Mouse (Mus musculus) v-Abl transformed pro-B cells (cell line): Measurements from ENCODE around the gene Srebf1.

Experiments used
- in situ Hi-C, 2 experiments: fragments of 400-800 bp; cut with MboI; formaldehyde crosslinking; loops; one replicate each; pipeline ENCODE4 v1.15.1; 2025; ENCODE audit not compliant: unreplicated experiment in 2 of 2

Gene Srebf1

DNA sequence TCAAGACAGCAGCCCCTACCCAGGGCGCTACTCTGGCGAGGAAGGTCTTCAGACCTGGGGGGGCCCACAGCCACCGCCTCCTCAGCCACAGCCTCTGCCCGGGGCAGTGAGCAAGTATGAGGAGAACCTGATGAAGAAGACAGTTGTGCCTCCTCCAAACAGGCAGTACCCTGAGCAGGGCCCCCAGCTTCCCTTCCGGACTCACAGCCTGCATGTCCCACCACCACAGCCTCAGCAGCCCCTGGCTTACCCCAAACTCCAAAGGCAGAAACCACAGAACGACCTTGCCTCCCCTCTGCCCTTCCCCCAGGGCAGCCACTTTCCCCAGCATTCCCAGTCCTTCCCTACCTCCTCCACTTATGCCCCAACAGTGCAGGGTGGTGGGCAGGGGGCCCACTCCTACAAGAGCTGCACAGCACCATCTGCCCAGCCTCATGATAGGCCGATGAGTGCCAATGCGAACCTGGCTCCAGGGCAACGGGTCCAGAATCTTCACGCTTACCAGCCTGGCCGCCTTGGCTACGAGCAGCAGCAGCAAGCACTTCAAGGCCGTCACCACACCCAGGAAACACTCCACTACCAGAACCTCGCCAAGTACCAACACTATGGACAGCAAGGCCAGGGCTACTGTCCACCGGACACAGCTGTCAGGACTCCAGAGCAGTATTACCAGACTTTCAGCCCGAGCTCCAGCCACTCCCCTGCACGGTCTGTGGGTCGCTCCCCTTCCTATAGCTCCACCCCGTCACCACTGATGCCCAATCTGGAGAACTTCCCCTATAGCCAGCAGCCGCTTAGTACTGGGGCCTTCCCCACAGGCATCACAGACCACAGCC, 36.8 kb downstream of the Srebf1 start:
- in situ Hi-C loops: no loop called here

DNA sequence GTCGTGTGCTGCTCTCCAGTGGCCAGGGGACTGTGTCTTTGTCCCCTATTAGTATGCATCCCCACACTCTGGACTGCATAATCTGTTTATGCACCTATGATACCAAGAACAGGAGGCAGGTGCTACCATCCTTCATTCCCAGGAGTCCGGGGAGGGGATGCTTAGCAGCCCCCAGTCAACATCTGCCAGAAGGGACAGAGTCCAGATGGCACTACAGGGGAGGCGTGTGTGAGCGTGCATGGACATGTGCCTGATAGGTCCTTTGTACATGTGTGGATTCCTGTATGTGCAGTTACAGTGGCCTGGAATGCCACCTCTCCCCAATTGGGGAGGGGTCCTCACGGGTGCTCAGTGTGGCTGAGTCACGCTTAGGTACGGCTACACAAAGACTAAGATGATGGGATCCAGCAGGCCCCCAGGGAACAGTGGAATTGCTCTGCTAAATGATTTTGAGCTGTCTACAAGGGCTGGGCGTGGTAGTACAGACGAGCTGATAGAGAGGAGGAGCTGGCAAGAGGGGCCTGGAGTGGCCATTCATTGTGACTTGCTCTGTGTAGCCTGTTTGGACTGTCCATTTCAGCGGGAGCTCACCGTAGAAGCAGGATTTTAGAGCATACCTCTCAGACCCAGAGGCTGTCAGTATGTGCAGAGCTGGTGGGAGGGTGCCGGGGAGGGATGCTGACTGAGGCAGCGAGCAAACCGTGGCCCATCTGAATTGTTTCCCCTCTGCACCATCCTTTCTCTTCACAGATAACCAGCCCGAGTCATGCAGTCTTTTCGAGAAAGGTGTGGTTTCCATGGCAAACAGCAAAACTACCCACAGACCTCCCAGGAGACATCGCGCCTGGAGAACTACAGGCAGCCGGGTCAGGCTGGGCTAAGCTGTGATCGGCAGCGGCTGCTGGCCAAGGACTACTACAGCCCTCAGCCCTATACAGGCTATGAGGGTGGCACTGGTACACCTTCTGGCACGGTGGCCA, 37.7 kb downstream of the Srebf1 start:
- in situ Hi-C loops: no loop called here

DNA sequence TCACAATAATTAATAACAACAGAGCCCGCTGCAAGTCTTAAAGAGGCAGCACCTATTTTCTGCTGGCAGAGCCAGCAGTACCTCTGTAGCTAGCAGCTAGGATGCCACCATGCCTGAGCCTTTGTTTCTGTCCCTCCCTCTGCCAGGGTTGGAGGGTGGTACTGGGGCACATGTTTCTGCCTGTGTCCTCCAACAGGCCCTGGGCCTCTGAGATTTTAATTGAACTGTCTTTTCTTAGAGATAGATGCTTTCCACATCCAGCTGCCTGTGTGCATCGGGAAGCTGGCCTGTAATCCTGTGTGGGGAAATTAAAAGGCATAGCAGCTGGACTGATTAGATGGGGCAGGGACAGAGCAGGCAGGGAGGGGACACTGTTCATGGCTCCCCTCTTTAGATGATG, 39.6 kb downstream of the Srebf1 start:
- in situ Hi-C loops: no loop called here

DNA sequence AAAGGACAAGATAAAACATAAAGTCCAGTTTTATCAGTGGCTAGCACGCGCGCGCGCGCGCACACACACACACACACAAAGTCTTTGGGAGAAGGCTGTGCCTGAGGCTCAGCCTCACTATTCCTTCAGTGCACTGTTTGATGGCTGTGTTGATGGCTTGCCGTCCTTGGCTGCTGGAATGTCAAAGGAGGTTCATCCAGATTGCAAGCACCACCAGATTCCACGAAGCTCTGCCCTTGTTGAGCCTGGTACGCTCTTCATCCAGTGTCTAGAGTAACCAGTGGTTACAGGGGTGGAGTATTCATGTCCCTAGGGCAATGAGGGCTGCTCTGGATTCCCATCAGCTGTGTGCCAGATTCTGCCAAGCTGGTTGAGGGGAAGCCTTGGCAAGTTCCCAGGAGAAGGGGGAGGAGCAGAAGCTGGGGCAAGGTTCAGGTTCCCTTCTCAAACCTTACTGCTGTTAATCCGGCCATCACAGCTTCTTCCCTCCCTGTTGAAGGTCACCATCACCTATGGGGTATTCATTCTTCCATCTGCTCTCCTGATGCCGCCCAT, 40.2 kb downstream of the Srebf1 start:
- in situ Hi-C loops: no loop called here

DNA sequence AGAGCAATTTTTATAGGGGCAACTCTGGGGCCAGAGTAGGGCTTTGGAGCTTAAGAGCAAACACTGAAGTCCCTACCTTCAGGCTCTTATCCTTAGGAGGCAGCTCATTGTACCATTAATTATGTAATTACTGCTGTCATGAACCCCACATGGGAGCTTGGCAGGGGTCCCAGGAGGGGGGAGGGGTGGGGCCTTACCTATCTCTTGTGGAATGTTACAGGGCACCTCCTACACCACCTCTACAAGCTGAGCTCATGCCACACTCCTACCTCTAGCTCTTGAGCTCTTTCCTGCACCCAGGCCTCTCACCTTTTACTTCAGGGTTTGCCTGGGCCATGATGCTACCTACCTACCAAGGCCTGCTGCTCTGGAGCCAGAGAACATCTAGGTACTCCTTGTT, 43.9 kb downstream of the Srebf1 start:
- in situ Hi-C loops: no loop called here

DNA sequence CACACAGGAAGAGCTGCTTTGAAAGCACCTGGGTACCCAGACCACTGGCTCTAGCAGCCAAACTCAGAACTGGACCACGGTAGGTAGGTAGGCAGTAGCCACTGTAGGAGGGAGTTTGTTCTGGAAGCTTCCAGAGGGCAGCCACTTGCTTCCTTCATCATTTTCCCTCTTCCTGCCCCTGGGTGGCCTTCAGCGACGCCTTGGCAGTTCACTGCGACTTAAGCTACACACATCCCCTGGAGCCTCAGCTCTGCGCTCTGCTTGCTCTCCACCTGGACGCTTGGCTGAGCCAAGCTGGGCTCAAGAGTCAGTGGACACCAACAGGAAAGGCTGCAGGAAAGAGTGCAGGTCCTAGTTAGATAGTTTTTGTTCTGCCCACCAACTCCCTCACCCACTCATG, 44.4 kb downstream of the Srebf1 start:
- in situ Hi-C loops: no loop called here

DNA sequence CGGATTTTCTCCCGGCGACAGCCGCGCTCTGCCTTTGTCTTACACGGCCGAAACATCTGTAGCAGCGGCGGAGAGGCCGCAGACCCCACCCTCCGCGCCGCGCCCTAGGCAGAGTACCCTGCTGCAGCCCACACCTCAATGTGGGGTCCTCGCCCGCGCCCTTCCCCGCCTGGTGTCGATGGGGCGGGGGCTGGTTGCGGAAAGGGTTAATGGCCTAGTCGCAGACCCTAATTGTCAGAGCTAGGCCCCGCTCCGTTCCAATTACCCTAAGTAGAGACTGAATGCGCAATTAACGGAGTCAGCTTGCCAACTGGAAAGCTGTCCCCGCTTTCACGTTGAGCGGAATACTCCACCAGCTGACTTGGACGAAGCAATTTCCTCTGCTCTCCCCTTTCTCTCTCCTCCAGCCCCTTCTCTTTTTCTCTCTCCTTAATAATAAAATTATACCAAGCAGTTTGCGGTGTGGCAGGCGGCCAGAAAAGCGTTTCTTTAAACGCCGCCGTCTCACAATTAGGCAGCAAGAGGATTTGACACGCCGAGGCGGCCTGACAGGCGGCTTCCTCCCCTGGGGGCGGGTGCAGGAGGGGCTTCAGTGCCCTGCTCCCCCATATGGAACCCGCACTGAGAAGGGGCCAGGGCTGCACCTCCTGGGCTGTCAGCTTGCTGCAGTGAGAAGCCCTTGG, 45.3 kb downstream of the Srebf1 start:
- in situ Hi-C loops: no loop called here

DNA sequence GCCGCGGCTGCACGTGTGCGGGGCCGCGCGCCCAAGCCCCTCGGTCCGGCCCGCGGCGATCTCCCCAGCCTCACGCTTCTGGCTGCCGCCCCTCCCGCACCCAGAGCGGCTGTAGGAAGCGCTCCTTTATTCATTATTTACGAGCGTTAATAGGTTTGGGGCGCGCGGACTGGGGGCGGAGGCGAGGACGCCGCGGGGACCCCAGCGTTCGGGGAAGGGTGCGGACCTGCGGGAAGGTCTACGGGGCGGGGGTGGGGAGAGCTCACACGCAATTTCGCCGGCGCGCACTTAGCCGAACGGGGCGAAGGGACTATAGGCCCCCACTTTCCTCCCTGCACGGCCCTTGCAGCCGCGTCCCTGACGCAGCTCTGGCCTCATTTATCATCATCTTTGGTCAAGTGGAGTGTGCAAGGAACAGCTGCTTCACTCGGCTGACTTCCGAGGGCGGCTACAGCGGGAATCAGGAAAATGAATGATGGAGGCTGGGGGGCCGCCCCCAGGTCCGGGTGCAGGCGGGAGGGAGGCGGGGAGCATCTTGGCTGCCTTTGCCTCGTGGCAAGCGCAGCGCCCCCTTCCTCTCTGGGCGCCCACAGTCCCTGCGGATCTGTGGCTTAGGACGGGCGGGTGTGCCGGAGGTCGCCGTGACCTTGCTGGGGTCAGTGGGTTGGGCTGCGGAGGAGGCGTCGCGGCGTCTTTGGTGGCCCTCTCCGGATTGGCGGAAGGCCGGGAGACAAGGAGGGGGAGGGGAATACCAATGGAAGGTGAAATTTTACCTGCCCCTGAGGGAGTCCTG, 46.0 kb downstream of the Srebf1 start:
- in situ Hi-C loops: no loop called here

DNA sequence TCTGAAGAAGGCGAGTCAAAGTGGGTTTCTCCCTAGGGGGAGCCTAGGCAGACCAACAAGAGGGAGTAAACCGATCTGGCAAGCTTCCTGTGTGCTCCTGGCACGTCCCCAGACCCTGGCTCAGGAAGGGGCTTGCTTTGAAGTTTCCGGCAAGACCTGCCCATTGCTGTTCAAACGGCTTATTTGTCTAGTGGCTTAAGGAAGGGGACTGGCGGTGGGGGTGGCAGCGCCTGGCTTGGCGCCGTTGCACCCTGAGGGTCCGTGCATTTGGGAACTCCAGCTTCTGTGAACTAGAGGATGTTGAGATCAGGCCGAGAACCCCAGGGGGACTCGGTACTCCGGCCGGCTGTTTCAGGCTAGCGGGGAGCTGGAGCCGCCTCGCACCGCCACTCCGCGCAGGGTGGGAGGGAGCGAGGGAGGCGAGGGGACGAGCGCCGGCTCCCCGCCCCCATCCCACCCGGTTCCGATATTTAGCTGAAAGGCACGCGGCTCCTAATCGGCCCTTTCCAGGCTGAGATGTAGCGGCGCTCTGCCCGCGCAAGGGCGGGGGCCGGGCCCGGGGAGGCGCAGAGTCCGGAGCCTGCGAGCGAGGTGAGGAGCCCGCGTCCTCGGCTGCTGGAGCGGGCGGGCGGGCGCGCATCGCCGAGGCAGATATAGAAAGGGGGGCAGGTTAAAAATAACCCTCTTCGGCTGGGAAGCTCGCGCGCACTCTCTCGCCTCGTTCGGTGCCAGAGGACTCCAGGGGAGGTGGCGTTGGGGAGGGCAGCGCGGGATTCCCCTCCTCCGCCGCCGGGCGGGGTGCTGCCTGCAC, 46.8 kb downstream of the Srebf1 start:
- in situ Hi-C loops: no loop called here

DNA sequence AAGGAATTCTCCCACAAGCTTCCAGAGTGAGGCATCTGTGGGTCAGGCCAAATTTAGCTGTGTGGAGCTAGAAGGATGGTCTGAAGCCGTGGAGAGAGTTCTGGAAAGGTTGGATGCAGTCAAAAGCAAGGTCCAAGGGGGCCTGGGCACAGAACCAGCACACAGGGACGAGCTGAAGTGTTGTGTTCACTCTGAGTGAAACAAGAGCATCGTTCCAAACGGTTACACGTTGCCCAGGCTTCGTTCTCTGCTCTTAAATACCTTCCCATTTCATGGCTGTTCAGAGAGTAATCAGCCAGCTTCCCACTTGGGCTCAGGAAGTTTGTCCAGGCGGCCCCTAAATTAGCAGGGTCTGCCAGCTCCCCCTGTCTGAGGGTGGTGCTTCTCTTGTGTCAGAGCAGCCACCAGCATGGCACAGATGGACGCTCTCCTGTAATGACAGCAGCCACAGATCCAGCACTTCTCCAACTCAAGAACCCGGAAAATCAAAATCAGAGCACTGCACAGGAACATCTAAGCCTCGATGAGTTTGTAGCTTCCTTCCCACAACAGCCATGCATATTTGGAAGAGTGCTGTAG, 48.7 kb downstream of the Srebf1 start:
- in situ Hi-C loops: loop anchor here in 1 of 2 experiments (5.0 kb wide), 1 partner anchor 51 kb away; no protein-coding TSS in a partner anchor

DNA sequence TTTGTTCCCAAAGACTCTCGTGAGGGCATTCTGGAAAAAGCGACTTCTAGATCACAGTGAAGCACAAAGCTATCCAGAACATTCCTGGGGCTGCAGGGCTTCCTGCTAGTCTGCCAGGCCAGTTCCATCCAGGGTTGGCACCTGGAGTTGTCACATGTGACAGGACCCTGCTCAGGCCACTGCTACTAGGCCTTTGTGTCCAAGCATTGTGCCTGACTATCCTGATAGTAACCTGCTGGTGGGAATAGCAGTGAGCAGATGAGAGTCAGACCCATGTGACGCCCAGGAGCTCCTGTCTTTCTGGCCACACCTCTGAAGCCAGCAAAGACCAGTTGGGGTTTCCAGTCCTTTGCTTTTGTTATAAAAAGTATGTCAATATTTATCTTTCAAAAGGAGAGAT, 50.3 kb downstream of the Srebf1 start:
- in situ Hi-C loops: loop anchor here in 1 of 2 experiments (5.0 kb wide), 1 partner anchor 50 kb away; no protein-coding TSS in a partner anchor

DNA sequence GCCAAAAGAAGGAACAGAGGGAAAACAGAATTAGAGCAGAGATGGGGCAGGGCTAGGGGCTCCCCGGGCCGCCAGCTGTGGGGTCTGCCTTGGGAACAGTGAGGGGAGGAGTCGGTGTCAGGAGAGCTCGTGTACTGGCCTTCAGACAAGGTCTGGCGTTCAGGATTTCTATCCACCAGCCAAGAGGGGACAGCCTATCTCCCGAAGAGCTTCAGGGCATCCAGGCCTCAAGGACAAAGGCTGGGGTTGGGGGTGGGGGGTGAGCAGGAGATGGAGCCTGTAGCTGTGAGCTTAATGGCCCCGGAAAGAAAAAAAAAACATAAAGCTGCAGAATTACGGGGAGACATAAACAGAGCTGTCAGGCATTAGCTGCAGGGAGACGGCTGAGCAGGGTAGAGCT, 53.6 kb downstream of the Srebf1 start:
- in situ Hi-C loops: no loop called here

DNA sequence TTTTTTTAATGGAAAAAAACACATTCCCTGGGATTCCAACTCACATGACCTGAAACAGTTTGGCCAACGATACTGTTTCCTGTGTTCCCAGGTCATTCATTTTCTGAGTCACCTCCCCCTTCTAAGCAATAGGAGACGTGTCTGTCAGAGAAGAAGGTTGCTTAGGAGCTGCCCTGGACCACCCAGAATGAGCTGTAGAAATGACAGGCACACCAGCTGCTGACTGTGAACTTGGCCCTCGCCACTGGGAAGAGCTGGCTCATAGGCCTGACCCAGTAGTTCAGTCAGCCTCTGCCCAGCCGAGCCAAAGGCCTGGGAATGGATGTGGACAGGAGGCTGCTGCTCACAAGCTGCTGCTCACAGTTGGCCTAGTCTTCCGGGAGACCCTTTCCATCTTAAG, 57.3 kb downstream of the Srebf1 start:
- in situ Hi-C loops: no loop called here

DNA sequence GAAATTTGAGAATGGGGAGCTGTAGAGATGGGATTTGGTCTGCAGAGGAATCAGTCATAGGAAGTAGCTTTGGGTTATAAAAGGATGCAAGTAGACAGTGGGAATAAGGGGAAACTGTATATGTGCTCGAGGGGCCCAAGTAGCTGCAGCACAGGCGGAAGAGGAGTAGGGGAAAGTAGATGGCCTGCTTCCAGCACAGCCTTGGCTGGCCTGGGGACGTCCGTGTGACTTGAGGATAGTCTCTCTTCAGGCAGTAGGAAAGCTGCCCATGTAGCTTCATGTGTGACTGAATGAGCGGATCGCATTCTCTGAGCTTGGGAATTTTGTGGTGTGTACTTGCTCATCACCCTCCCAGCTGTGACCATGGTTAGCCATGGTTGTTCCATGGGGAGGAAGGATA, 57.9 kb downstream of the Srebf1 start:
- in situ Hi-C loops: loop anchor here in 1 of 2 experiments (5.0 kb wide), 1 partner anchor 37 kb away; no protein-coding TSS in a partner anchor

DNA sequence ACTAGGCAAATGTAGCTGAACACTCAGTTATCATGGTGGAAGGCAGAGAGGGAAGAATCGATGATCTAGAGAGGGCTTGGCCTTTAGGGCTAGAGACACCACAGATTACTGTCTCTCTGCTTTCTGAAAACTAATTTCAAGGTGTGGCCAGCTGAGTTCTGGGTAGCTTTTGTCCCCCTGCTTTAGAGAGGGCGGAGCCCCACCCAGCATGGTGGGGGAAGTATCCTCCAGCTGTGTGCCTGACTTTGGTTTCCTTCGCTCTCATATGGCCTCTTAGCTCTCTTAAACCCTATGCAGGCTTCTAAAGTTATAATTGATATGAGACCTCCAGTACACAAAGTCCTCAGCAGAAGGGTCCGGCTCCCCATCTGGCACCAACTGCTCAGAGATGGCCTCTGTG, 59.0 kb downstream of the Srebf1 start:
- in situ Hi-C loops: loop anchor here in 1 of 2 experiments (5.0 kb wide), 1 partner anchor 36 kb away; no protein-coding TSS in a partner anchor

DNA sequence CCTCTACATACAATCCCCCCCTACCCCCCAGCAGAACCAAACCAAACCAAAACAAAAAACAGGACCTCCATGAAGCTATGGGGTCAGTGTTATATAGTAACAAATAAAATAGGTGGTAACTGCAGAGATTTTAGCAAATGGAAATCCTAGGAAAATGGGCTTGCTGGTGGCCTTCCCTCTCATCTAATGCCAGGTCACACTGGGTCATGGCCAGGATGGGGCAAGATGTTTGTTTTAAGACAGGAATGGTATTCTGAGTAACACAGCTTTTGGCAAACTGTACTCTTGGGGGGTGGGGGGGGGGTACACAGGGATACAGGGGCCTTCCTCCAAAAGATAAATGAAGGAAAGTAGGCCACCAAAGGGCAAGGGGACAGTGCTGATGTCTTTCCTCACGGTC, 59.8 kb downstream of the Srebf1 start:
- in situ Hi-C loops: loop anchor here in 1 of 2 experiments (5.0 kb wide), 1 partner anchor 35 kb away; no protein-coding TSS in a partner anchor

DNA sequence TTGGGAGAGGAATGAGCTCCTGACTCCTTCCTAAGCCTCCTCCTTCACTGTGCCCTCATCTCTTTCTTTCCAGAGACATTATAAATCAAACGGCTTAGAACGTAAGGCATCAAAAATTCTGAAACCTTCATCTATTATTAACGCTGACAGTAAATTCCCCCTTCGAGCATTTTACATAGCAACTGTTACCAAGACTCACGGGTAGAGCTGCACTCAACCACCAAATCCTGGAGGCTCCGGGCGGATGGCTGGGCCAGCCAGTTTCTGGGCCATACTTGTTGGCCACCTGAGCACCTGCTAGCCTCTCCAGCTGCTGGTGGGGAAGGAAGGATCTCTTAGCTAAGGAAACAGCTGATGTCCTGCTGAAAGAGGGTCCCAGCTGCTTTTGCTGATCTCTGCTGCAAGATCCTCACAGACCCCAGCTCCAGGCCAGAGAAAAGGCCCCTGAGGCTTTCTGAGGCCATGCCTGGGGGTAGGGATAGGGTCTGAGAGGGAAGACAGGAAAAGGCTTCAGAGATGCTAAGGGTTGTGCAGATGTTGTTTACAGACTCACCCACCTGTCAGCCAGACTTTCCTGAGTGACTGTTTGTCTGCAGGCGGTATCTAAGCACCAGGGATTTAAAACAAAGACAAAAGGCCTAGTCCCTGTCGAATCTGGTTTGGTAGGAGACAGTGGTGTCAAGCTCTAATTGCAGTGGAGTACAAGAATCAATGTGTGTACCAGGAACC, 61.1 kb downstream of the Srebf1 start:
- in situ Hi-C loops: loop anchor here in 1 of 2 experiments (5.0 kb wide), 1 partner anchor 34 kb away; no protein-coding TSS in a partner anchor
